Comparison of ENCODE assay signal across 27 mouse cellular contexts in genomic region chr1:88652682-88653081, GRCm38 (mm10). TPM values are rescaled to one million over a fixed set of nuclear protein-coding genes. Genes with fewer than 3 reads are reported as not detected.
DNase-seq lines count a peak whose midpoint lies in the region; ATAC-seq and TF ChIP-seq lines count a peak whose summit lies in the region.
"Had no signal": no experiment of that assay in that cellular context is flagged by ENCODE, and none has a peak within 500 bp of the region (broad histone marks: within the 10 kb centered on the region; RNA-seq: fewer than 3 reads in every experiment).

No protein-coding gene starts in this region.

- TF ChIP-seq POLR2A in kidney, adult 2 months (IDR thresholded peaks at IDR 0.05; ENCODE audit: low read depth, low read length) = no peak
- no peak for TF ChIP-seq POLR2A in bone marrow macrophage, adult 2 months (IDR thresholded peaks at IDR 0.05; ENCODE audit: borderline replicate concordance, low read depth, low read length)

- no peaks in the 10 kb centered on the region for H3K27me3 ChIP-seq in kidney, adult 2 months (replicated peaks; ENCODE audit: control insufficient read depth, insufficient read depth, low read length)
- H3K27me3 ChIP-seq: forebrain, embryonic 13.5 days; heart, embryonic 13.5 days; liver, embryonic 13.5 days; lung, embryonic 15.5 days; neural tube, embryonic 12.5 days; Patski had no signal

- H3K27ac ChIP-seq in kidney, adult 2 months (ENCODE audit: insufficient read depth, low read depth, low read length) = no peak overlapping the region
- H3K27ac ChIP-seq in bone marrow macrophage, adult 2 months (ENCODE audit: insufficient read depth, low read depth, low read length) = peak overlapping the region; percentile 69
- H3K27ac ChIP-seq: forebrain, embryonic 13.5 days; heart, embryonic 13.5 days; kidney, postnatal 0 days; layer of hippocampus, adult 2 months; left cerebral cortex, adult 2 months; liver, embryonic 13.5 days; lung, embryonic 15.5 days; neural tube, embryonic 12.5 days had no signal

- TF ChIP-seq CTCF in kidney, adult 2 months (conservative IDR thresholded peaks at IDR 0.05; ENCODE audit: insufficient read depth, insufficient read length, low read depth, low read length) = no peak
- TF ChIP-seq CTCF in bone marrow macrophage, adult 2 months (IDR thresholded peaks at IDR 0.05; ENCODE audit: low read depth, low read length) = no peak

- no peak overlapping the region for H3K4me3 ChIP-seq in kidney, adult 2 months (ENCODE audit: insufficient read depth, low read depth, low read length)
- H3K4me3 ChIP-seq in bone marrow macrophage, adult 2 months (ENCODE audit: insufficient read depth, low read length) = no peak overlapping the region
- H3K4me3 ChIP-seq: erythroblast, embryonic 14.5 days; forebrain, embryonic 13.5 days; heart, embryonic 13.5 days; layer of hippocampus, adult 2 months; left cerebral cortex, adult 2 months; liver, embryonic 13.5 days; lung, embryonic 15.5 days; neural tube, embryonic 12.5 days had no signal

- H3K36me3 ChIP-seq in kidney, adult 2 months (ENCODE audit: control insufficient read depth, insufficient read depth, low read length) = no peaks in the 10 kb centered on the region
- H3K36me3 ChIP-seq: heart, embryonic 13.5 days; liver, embryonic 13.5 days; lung, embryonic 15.5 days; neural tube, embryonic 12.5 days had no signal

- WGBS in kidney, adult 2 months = 83% methylated on average over 8 of the region's 8 CpGs

- DNase-seq in kidney, adult 2 months = peak; percentile 11
- DNase-seq in kidney, adult 9 months = no peak
- peak; percentile 37 for DNase-seq in CD4-positive helper T cell, adult 2 months (ENCODE audit: low read depth, low spot score)
- DNase-seq in spleen, postnatal 10 days (ENCODE audit: low spot score in 2 of 2) = no peak
- DNase-seq in adrenal gland, postnatal 25 days = no peak
- no peak for DNase-seq in kidney, postnatal 36 days
- DNase-seq: adrenal gland, postnatal 10 days; B cell, adult 2 months; cerebellum, adult 8-10 months; gastrocnemius, postnatal 36 days; heart, postnatal 36 days; left cerebral cortex, postnatal 4 days; liver, embryonic 13.5 days; thymus, postnatal 36 days had no signal

- no peaks in the 10 kb centered on the region for H3K4me1 ChIP-seq in kidney, adult 2 months (ENCODE audit: control insufficient read depth, insufficient read depth, low read length)
- peaks cover 55% of the 10 kb centered on the region for H3K4me1 ChIP-seq in bone marrow macrophage, adult 2 months (ENCODE audit: control insufficient read depth, insufficient read depth, low read length)
- H3K4me1 ChIP-seq: neural tube, embryonic 12.5 days had no signal

- peak; percentile 56 for ATAC-seq in megakaryocyte progenitor cell, adult 5-6 weeks (replicated peaks; ENCODE audit: poor library complexity)
- ATAC-seq: forebrain, embryonic 13.5 days; hindbrain, embryonic 16.5 days; intestine, embryonic 16.5 days had no signal

RNA-seq across cellular contexts. Expression of gene Arl4c, which starts 49.3 kb away (rescaled TPM):
- 3.9 and 6.1 TPM in 2 replicates for polyA plus RNA-seq in kidney, adult 2 months (2012; rRNA removed)
- 146 and 151 TPM in 2 replicates for polyA plus RNA-seq in bone marrow macrophage, adult 2 months (2012; ENCODE audit: insufficient read depth, insufficient read length, missing spikeins)
- 3.3 and 5.5 TPM in 2 replicates for total RNA-seq in megakaryocyte progenitor cell, adult 5-6 weeks (2015)
- total RNA-seq in megakaryocyte progenitor cell, adult 5-6 weeks (2017) = 4.5 and 5.0 TPM in 2 replicates
- total RNA-seq in adrenal gland, postnatal 25 days (2021) = 11.0 and 12.0 TPM in 2 replicates

Comparison
In these comparisons a context has a peak if more than half of its experiments do, and no peak if none do; other contexts are left out.
1. DNase-seq: peak in kidney, adult 2 months (single experiment) and CD4-positive helper T cell, adult 2 months (single experiment); none in kidney, adult 9 months (single experiment), spleen, postnatal 10 days (0 of 2), adrenal gland, postnatal 25 days (single experiment) and kidney, postnatal 36 days (0 of 2).